7 mouse cellular contexts compared by ENCODE assay signal in the genomic region with DNA sequence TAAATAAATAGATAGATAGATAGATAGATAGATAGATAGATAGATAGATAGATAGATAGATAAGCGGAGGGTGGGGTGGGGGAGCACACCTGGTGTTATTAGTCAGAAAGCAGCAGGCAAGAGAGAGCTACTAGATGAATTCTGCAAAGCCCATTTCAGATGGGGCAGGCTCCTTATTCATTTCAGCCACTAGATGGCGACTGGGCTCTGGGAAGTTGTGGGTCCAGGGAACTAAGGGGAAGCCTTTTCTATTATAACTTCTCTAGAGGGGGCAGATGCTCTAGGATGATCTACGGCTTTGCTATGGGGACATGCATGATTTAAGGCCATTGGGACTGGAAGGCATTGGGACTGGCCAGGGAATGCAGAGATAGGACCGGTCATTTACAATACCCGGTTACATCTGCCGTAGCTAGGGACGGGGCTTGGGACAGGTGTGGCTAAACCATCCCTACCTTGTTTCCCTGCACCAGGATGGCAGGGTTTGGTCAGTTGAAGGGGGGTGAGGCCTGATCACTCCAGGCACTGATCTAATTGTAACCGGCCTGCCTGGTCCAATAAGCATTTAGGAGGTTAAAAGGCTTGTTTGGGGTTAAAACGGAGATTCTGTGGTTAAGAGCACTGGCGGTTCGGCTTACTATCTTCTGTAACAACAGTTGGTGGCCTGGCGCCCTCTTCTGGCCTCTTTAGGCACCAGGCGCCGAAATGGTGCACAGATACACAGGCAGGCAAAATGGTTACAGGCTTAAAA. TPM values are rescaled to one million over a fixed set of nuclear protein-coding genes. Genes with fewer than 3 reads are reported as not detected.
DNase-seq lines count a peak whose midpoint lies in the region; ATAC-seq and TF ChIP-seq lines count a peak whose summit lies in the region.

No protein-coding gene starts in this region.

- H3K9ac ChIP-seq in neural tube, embryonic 14.5 days (replicated peaks; ENCODE audit: low read depth, low read length), result no peak overlapping the region

- no peaks in the 10 kb centered on the region for H3K79me2 ChIP-seq in C2C12 (ENCODE audit: control insufficient read depth, insufficient read depth)

- no peaks in the 10 kb centered on the region for H3K79me3 ChIP-seq in C2C12 (ENCODE audit: low read depth)

- TF ChIP-seq CTCF in C2C12 (IDR thresholded peaks at IDR 0.05; ENCODE audit: control insufficient read depth, insufficient read depth, insufficient read length), result peak; percentile 58
- TF ChIP-seq CTCF in G1E (IDR thresholded peaks at IDR 0.05; ENCODE audit: low read depth, low read length), result no peak

- no peak for ATAC-seq in G1E (ENCODE audit: extremely low read depth, insufficient number of reproducible peaks, low FRiP score, poor library complexity, severe bottlenecking)
- peak; percentile 69; the same call in 1 of the 2 replicates for ATAC-seq in neural tube, embryonic 14.5 days (ENCODE audit: low read depth)

- peak; percentile 31 for DNase-seq in G1E (ENCODE audit: low spot score)
- DNase-seq in cerebellum, adult 9-10 months, result peak; percentile 50
- DNase-seq in frontal cortex, postnatal 36 days (ENCODE audit: low spot score in 2 of 2), result peak; percentile 22 to 46
- DNase-seq in kidney, adult 18-20 months, result peak; percentile 60
- DNase-seq in lung, adult 18-20 months, result peak; percentile 32 to 48

- 13% methylated on average over 14 of the region's 14 CpGs for WGBS in neural tube, embryonic 14.5 days

- peak overlapping the region; percentile 34; the same call in 1 of the 2 replicates for H3K4me2 ChIP-seq in neural tube, embryonic 14.5 days (ENCODE audit: low read depth, low read length)

- no peaks in the 10 kb centered on the region for H3K9me3 ChIP-seq in G1E (replicated peaks)
- no peaks in the 10 kb centered on the region for H3K9me3 ChIP-seq in neural tube, embryonic 14.5 days (ENCODE audit: control insufficient read depth, low read length)

- peaks cover 3% of the 10 kb centered on the region; the same call in 1 of the 2 replicates for H3K4me1 ChIP-seq in G1E (ENCODE audit: insufficient read depth, low read depth, low read length)
- H3K4me1 ChIP-seq in neural tube, embryonic 14.5 days (ENCODE audit: control insufficient read depth, insufficient read depth, low read length), result no peaks in the 10 kb centered on the region

- H3K4me3 ChIP-seq in C2C12 (ENCODE audit: insufficient read depth, poor library complexity, severe bottlenecking), result no peak overlapping the region
- no peak overlapping the region; the same call in 1 of the 2 replicates for H3K4me3 ChIP-seq in G1E (ENCODE audit: low read depth, low read length)
- H3K4me3 ChIP-seq in neural tube, embryonic 14.5 days (ENCODE audit: low read depth, low read length), result no peak overlapping the region

- H3K36me3 ChIP-seq in C2C12 (ENCODE audit: control insufficient read depth, insufficient read depth) (no peaks in the 10 kb centered on the region), G1E (replicated peaks) (no peaks in the 10 kb centered on the region)
- no peaks in the 10 kb centered on the region for H3K36me3 ChIP-seq in neural tube, embryonic 14.5 days (ENCODE audit: control insufficient read depth, insufficient read depth, low read length)

- peak overlapping the region; percentile 24 for H3ac ChIP-seq in C2C12 (ENCODE audit: control insufficient read depth, insufficient read length, low read depth)

- H3K27ac ChIP-seq in neural tube, embryonic 14.5 days (ENCODE audit: low read depth, low read length), result no peak overlapping the region

- peaks cover 11% of the 10 kb centered on the region for H3K27me3 ChIP-seq in C2C12 (ENCODE audit: control insufficient read depth, insufficient read depth, insufficient read length)
- H3K27me3 ChIP-seq in G1E (ENCODE audit: insufficient read depth, low read length), result peaks cover 19% of the 10 kb centered on the region
- no peaks in the 10 kb centered on the region for H3K27me3 ChIP-seq in neural tube, embryonic 14.5 days (ENCODE audit: control insufficient read depth, insufficient read depth, low read length)

TF ChIP-seq in C2C12, 6 proteins besides CTCF, POLR2A, EP300 and RAD21:
- TF ChIP-seq MYOG (IDR thresholded peaks at IDR 0.05; ENCODE audit: control insufficient read depth, extremely low read depth, insufficient read length) (no peak), MYOD1 (IDR thresholded peaks at IDR 0.05; ENCODE audit: control insufficient read depth, insufficient read length, low read depth) (no peak), MAX (IDR thresholded peaks at IDR 0.05) (peak; percentile 29), CEBPB (IDR thresholded peaks at IDR 0.05; ENCODE audit: low read depth) (no peak)

RNA-seq across cellular contexts. Expression of gene Npffr1, which starts 7.2 kb away (rescaled TPM):
- not detected for polyA plus RNA-seq in C2C12 (2012; fragmentation: generic; extraction: Trizol)
- total RNA-seq in G1E (2014; fragmentation: Nextera tagmentation), result not detected in 2 replicates
- total RNA-seq in G1E (2017), result 0.05 and 0.12 TPM in 2 replicates
- polyA plus RNA-seq in G1E (2012), result not detected in 2 replicates
- 0.36 and 0.67 TPM in 2 replicates for polyA plus RNA-seq in neural tube, embryonic 14.5 days (2014; fragmentation: Nextera tagmentation; extraction: Ambion mirVana)

RNA-seq across cellular contexts. Expression of gene Ppa1, which starts 45.9 kb away (rescaled TPM):
- polyA plus RNA-seq in C2C12 (2012; fragmentation: generic; extraction: Trizol) (189 TPM), G1E (2012) (14.8 and 15.0 TPM in 2 replicates)
- total RNA-seq in G1E (2014; fragmentation: Nextera tagmentation) (19.0 and 29.6 TPM in 2 replicates), G1E (2017) (36.8 and 42.0 TPM in 2 replicates)
- polyA plus RNA-seq in neural tube, embryonic 14.5 days (2014; fragmentation: Nextera tagmentation; extraction: Ambion mirVana), result 196 and 198 TPM in 2 replicates

Comparison
In these comparisons a context has a peak if more than half of its experiments do, and no peak if none do; other contexts are left out.
1. RNA of gene Ppa1, which starts 45.9 kb away (polyA plus RNA-seq): 196 to 198 TPM in neural tube, embryonic 14.5 days and 189 TPM in C2C12 (single experiment); 14.8 to 15.0 TPM in G1E; every median in the first group is over 10 times any median in the second.
2. Peak in every context shown above with its lines, with median percentiles within 50 percentile points of each other: DNase-seq.